Mouse (Mus musculus) WW6 (cell line): ENCODE data around the gene Gm45713.
"Not testable (repeated sequence)": the region's sequence is repeated elsewhere in the genome, so short reads cannot be mapped to it uniquely, and the experiment has no call there.

Source experiments
- DNase-seq: peaks from one replicate; pipeline ENCODE4 v3.0.0-alpha.2; 2013; ENCODE audit warnings: low read depth, low spot score

The Gm45713 gene

DNA sequence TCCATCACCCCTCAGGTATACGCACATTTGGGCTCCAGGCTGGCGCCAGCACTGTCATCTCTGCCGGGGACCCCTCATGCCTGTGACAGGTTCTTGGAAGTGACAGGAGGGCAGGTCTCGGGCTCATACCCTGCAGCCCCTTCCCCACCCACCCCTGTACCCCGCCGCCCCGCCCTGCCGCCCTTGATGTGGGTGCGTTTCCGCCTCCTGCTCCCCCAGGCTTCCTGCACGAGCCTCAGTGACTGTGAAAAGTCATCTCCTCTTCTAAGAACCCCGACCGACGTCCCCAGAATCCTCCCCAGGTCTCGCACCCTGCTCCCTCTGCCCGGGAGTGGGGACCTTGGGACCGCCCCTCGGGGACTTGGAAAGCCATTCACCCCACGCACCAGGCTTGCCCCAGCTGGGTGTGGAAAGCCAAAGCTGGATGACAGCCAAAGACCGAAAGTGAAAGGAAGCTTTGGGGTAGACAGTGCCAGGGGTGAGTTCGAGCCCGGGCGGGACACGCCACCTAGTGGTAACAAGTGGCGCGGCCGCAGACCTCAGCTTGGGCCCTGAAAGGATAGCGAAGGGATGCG is at the start of gene Gm45713, which contains the start of gene Flt3l:
Gm45713 (minus strand) TSS at position 239 of the 575 bp plus-strand sequence.
Flt3l (minus strand) TSS at position 440 of the 575 bp plus-strand sequence.
- DNase-seq: no peak

- DNase-seq: no peak
Measured at GRCm38 (mm10) chr7:45183672-45184071, 47.6 kb upstream of the Gm45713 start.

DNA sequence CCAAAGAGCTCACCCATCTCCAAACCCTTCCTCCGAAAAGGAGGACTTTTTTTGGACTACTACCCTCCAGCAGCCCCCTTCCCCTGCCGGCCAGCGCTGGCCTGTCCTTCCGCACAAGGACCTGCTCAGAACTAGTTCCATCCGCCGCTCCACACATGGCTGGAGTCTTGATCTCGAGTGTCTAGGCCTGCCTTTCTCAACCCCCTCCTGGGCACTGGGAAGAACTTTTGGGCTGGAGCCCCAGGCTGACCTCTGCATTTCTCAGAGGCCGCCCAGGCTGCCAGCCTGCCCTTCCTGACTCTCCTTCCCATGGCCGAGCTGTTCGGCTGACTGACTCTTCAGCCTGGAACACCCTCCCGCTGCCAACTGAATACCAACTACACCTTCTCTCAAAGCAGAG is 46.6 kb upstream of the Gm45713 start:
- DNase-seq: no peak

DNA sequence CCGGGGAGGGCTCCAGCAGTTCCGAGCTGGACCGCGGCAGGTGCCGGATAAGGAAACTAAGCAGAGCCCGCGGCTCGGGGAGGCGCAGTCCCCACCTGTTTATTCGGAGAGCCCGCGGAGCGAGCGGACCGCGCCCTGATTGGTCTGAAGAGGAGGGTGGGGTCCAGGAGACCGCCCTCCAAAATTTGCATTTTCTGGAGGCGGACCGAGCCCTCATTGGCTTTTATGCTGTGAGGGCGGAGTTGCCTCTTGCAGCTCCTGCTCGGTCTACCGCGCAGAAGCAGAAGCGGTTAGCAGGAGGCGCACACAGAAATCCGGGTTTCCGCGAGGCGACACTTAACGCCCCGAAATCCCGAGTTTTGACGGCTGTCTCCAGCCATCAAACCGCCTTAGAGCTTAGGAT is 46.2 kb upstream of the Gm45713 start:
- DNase-seq: peak; percentile 86

GRCm38 (mm10) chr7:45181540-45181939 is 45.5 kb upstream of the Gm45713 start:
- no peak for DNase-seq

GRCm38 (mm10) chr7:45180896-45181477 is 45.0 kb upstream of the Gm45713 start, which contains the start of gene Pth2:
Gene Pth2 (plus strand): TSS chr7:45180995.
- DNase-seq: no peak

GRCm38 (mm10) chr7:45179469-45179868 is 43.4 kb upstream of the Gm45713 start, which contains the start of gene Gfy:
Gene Gfy (minus strand): TSS chr7:45179569.
- no peak for DNase-seq

DNA sequence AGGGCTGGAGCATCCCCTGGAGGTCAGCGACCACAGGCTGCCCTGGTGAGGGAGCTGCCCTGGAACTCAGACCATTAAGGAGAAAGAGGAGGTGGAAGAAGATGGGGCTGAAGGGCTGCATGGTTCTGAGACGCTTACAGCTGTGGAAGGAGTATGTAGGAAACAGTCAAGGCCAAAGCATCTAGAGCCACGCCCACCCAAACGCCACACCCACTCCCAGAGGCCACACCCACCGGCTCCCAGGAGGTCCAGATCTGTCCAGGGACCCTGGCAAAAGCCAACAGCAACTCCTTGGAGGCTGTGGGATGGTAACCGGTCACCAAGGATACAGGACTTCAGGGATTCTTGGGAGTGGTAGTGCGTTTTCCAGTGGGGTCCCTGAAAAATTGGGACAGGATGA is 42.5 kb upstream of the Gm45713 start:
- no peak for DNase-seq

DNA sequence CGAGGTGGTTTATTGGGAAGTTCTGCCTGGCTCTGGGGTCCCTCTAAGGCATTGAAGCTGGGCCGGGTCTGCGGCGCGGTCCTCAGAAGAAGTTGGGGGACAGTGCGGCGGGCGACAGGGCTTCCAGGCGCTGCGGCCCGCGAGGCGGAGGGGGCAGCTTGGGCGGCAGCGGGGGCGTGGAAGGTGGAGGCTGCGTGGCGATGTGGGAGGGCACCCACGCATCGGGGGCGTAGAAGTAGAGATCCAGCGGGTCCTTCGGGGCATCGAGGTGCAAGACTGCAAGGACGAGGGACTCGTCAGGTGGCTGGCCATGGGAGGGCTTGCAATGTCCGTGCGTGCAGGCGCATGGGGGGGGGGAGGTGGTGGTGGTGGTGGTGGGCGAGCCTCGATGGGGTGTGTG is 40.3 kb upstream of the Gm45713 start:
- DNase-seq: no peak

GRCm38 (mm10) chr7:45175929-45176328 is 39.9 kb upstream of the Gm45713 start:
- DNase-seq: no peak

DNA sequence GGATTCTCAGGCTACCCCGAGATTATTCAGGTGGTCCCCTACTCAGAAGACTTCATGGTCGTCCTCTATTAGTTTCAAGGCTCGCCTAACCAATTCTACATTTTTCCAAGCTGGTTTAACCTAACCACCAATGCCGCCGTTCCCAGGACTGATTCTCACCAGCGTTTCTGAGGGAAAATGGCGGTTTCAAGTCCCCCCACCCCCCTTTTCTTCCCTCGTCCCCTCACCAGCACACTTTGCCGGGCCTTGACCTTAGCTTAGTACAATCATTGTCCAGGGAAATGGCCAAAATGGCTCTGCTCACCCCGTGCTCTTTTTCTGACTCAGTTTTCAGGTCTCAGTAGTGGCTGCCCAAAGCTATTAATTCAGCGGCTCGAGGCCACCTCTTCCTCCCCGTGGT is 39.4 kb upstream of the Gm45713 start:
- no peak for DNase-seq

DNA sequence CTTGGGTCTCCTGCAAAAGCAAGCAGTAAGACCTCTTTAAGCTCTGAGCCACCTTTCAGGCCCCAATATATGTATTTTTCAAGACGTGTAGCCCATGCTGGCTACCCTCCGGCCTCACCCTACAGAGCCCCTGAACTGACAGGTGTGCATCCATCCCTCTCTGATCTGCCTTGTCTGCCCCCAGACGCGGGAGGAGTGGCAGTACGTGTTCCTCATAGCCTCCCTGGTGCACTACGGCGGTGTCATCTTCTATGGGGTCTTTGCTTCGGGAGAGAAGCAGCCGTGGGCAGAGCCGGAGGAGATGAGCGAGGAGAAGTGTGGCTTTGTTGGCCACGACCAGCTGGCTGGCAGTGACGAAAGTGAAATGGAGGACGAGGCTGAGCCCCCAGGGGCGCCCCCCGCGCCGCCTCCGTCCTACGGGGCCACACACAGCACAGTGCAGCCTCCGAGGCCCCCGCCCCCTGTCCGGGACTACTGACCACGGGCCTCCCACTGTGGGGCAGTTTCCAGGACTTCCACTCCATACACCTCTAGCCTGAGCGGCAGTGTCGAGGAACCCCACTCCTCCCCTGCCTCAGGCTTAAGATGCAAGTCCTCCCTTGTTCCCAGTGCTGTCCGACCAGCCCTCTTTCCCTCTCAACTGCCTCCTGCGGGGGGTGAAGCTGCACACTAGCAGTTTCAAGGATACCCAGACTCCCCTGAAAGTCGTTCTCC is 38.7 kb upstream of the Gm45713 start:
- DNase-seq: no peak

DNA sequence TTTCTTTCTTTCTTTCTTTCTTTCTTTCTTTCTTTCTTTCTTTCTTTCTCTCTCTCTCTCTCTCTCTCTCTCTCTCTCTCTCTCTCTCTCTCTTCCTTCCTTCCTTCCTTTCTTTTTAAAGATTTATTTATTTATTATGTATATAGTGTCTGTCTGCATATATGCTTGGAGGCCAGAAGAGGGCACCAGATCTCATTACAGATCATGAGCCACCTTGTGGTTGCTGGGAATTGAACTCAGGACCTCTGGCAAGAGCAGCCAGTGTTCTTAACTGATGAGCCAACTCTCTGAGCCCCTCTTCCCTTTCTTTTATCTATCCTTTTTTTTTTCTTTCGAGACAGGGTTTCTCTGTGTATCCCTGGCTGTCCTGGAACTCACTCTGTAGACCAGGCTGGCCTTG is 37.7 kb upstream of the Gm45713 start:
- DNase-seq: not testable (repeated sequence)

DNA sequence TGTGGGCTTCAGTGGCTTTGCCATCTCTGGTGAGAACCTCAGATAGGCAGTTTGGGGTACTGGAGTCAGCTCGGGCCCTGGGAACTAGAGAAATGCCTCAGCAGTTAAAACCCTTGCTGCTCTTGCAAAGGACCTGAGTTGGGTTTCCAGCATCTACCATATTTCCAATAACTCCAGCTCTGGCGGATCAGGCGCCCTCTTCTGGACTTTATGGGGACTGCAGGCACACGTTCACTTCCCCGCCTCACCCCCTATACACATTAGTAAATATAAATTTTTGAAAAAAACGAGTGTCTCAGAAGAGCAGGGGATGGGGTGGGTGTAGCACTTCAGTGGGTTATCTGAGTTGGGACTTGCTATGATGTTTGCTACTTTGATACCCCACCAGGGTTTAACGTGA is 36.9 kb upstream of the Gm45713 start:
- no peak for DNase-seq

- DNase-seq: no peak
Measured at GRCm38 (mm10) chr7:45169495-45169894, 33.5 kb upstream of the Gm45713 start.

GRCm38 (mm10) chr7:45168656-45169055 is 32.6 kb upstream of the Gm45713 start:
- no peak for DNase-seq

GRCm38 (mm10) chr7:45167761-45168445 is 31.9 kb upstream of the Gm45713 start:
- no peak for DNase-seq

GRCm38 (mm10) chr7:45166950-45167401 is 30.9 kb upstream of the Gm45713 start:
- no peak for DNase-seq

GRCm38 (mm10) chr7:45165701-45166100 is 29.7 kb upstream of the Gm45713 start:
- DNase-seq: no peak

- DNase-seq: no peak
Measured at GRCm38 (mm10) chr7:45164833-45165232, 28.8 kb upstream of the Gm45713 start.

- no peak for DNase-seq
Measured at GRCm38 (mm10) chr7:45163735-45164490, 27.9 kb upstream of the Gm45713 start, which contains the start of gene Slc17a7. Gene Slc17a7 (plus strand): TSS chr7:45163949.
